Mouse (Mus musculus): ENCODE measurements around the gene Ankfn1.

DNA sequence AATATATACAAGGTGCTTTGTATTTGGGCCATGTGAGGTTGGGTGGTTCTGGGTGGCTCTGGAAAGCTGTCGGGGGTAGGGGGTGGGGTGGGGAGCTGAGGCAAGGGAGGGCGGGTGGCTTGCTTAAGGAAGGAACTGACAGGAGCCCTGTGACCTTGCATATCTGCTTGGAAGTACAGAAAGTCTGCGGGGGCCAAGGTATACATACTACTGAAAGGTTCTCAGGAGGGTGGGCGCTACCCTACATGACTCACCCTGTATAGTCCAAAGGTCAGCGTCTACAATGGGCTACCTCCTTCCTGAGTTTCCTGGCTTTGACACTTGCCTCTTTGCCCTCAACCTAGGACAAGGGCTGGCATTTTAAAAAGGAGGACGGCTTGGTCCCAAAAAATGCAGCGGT, 407.1 kb downstream of the Ankfn1 start:
- no peak for TF ChIP-seq CTCF (IDR thresholded peaks at IDR 0.05; ENCODE audit: borderline replicate concordance, insufficient read depth, low read depth, low read length)
- no peak for TF ChIP-seq POLR2A (IDR thresholded peaks at IDR 0.05; ENCODE audit: borderline replicate concordance, insufficient read depth, low read length)

Data from cerebellum, adult 2 months (tissue).